Mouse (Mus musculus) yolk sac, embryonic 10.5 days (tissue): ENCODE results near the gene Zbtb20.

Experiments used
- DNase-seq: peaks from one replicate; pipeline ENCODE4 v3.0.0-alpha.2; 2017; ENCODE audit warnings: low spot score

Gene Zbtb20

DNA sequence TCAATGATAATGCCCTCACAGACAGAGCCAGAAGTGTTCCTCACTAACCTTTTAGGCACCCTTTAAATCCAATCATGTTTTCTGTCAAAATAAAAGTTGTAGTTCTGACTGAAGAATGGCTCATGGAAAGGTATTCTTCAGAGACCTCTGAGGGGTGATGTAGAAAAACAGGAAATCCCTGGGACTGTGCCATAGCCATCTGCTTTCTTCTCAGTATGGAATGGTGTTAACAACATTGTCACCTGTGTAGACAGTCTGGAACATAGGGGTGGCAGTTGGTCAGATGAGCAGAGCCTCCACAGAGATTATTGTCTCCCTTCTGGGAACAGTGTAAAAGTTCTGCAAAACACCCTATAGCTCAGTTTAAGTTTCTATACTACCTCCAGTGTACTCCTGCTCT, 732.4 kb downstream of the Zbtb20 start:
- no peak for DNase-seq

DNA sequence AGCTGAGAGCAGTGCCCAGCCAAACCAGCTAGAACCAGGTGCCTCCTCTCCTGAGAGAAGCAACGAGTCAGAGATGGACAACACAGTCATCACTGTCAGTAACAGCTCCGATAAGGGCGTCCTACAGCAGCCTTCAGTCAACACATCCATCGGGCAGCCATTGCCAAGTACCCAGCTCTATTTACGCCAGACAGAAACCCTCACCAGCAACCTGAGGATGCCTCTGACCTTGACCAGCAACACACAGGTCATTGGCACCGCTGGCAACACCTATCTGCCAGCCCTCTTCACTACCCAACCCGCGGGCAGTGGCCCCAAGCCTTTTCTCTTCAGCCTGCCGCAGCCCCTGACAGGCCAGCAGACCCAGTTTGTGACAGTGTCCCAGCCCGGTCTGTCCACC, 734.7 kb downstream of the Zbtb20 start:
- no peak for DNase-seq

DNA sequence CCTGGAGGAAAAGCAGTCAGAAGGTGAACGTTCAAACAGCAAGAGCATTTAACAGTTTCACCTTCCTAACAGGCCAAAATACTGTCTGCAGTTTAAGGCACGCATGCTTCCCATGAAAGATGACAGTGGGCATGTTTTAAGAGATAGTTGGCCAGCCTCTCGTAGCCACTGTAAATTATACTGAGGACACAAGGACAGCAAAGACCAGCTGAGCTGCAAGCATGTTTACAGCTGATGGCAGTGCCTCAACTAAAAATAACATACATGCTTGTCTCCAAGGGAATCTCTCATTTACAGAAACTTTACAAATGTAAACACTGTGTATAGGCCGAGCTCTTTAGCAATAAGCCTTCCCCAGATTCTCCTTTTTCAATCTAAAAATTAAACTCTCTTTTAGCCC, 740.7 kb downstream of the Zbtb20 start:
- no peak for DNase-seq

DNA sequence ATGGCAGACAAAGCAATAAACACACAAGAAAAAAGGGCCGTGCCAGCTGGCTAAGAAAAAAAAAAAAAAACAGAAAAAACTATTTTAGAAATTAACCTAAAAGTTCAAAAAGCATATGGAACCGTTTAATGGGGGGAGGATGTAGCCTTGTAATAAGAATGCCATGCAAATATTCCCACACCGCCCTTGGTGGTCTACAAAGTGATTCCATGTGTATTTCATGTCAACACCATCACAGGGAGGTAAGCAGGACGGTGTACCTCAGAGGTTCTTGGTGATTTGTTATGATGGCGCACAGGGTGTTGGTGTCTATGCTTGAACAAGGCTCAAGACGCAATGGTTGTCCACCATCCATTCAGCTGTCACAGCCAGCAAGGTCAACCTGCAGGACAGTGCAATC, 741.7 kb downstream of the Zbtb20 start:
- DNase-seq: no peak

DNA sequence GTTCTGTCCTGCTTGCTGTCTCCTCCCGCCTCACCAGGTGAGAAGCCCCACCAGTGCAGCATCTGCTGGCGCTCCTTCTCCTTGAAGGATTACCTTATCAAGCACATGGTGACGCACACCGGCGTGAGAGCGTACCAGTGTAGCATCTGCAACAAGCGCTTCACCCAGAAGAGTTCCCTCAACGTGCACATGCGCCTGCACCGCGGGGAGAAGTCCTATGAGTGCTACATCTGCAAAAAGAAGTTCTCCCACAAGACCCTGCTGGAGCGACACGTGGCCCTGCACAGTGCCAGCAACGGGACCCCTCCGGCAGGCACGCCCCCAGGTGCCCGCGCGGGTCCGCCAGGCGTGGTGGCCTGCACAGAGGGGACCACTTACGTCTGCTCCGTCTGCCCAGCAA, 742.6 kb downstream of the Zbtb20 start:
- DNase-seq: no peak

DNA sequence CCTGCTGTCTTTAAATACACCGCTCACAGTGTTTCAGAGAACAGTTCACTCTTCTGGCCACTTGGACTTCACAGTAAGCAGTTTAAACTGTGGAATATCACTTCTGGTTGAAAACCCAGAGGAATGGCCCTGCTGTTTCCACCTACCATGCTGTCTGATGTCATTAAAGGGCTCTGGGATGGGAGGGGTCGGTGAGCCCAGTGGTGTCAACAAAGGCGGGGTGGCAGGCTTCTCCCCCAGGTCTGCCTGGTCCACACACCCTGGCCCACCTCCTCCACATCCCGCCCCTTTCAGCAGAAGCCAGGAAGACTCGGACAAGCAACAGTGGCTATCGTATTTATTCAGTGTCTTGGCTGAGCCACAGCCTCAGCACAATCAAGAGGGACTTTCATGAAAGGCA, 743.6 kb downstream of the Zbtb20 start:
- DNase-seq: no peak

DNA sequence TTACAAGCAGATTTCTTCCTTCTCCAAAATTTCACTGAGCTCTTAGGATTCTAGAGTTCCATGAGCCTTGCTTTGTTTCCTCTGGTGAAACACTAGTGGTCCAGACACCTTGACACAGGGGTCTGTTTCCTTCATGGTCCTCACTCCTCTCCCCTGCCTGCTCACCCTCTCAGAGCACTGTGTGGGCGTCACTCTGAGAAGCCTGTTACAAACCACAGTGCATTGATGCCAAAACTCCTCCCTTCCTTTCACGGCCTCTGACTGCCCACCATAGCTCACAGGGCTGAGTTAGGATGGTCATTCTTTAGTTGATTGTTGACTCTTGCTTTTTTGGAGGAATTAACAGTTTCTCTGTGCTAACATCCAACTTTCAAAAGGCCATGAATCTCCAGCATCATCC, 744.7 kb downstream of the Zbtb20 start:
- DNase-seq: no peak

DNA sequence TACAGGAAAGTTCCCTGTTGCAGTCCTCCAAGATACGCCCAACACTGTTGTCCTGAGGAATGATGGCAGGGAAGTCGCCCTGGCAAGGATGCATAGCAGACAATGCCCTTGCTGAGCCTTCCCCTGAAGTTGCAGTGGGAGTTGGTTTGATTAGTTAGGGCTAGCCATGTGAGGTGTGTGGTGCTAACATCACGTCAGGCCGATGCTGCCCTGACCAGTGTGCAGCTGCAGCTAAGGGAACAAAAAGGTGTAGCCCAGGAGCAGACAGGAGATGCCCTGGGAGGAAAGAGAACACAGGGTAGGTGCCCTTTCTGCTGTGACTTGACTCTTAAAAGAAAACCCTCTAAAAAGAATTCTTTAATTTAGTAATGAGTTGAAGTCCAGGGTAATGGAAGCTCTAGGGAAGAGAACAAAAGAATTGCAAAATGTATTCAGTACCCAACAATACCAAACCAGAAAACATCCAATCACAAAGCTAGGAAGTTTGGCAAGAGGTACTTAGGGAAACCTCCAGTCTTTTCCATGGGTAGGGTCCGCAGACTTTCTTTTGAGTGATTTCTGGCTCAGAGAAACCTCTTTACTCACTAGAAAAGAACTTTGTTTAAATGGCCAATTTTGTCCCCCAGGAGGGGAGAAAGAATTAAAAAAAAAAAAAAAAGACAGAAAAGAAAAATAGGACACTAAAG, 747.8 kb downstream of the Zbtb20 start:
- DNase-seq: no peak

DNA sequence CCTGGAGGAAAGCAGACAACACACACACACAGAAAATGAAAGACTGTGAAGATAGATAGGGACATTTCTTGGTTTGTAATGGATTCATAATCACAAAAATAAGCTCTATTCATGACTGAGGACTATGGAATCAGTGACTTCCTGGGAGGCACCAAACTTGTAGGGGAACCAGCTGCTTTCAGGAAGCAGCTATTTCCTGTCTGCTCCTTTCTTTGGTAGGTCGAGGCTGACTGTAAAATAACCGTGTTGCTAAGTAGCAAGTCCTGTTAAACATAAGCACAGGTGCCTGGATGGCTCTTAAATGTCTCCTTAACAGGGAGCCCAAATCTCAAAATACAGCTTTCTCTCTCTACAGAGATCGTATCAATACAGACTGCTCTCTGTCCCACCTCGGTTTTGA, 749.2 kb downstream of the Zbtb20 start:
- DNase-seq: no peak

DNA sequence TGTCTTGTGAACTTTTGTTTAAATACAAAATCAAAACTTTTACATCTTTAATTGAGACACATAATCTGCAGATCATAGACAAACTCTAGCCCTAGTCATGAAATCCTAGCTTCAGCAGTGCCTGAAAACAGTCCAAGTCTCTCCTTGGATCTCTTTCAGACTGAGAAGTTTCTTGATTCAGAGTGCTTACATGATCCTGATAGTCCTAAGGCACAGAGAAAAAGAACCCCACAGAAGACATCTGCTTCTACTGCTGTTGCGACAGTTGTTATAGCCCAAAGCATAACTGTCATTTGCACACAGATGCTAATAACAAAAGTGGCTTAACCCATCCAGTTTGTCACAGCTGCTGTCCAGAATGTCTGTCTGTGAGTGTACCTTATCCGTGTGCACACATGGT, 749.6 kb downstream of the Zbtb20 start:
- DNase-seq: no peak

DNA sequence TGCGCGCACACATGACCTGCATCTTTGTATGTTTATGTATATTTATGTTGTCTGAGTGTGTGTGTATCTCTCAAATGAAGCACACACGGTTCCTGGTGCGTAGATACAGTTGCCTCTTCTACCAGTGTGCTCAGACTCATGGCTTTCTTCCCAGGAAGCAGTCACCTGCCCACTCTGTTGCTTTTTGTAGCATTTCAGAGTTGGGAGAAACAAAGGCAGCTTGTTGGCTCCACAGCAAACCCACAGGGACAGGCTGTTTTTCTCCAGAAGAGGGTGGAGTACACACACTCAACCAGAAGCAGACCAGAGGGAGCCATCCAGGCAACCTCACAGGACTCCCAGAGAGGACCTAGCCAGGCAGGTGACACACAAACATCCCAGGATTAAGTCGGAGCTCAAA, 750.3 kb downstream of the Zbtb20 start:
- DNase-seq: no peak

DNA sequence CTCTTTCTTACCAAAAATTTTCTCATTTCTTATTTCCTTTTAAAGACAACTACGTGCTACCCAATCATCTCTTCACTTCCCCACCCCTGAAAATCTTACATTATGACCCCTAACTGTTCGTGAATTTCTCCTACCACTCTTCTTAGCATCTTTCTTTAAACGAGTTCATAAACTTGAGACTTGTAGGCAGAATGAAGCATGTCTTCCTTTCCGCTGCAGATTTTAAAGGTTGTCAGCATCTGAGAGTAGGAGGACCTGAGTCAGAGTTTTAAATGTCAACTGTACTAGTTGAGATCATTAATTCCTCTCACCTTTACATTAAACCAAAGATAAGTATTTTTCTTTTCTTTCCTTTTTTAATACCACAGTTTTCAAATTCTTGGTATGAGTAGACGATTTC, 753.0 kb downstream of the Zbtb20 start:
- DNase-seq: no peak

DNA sequence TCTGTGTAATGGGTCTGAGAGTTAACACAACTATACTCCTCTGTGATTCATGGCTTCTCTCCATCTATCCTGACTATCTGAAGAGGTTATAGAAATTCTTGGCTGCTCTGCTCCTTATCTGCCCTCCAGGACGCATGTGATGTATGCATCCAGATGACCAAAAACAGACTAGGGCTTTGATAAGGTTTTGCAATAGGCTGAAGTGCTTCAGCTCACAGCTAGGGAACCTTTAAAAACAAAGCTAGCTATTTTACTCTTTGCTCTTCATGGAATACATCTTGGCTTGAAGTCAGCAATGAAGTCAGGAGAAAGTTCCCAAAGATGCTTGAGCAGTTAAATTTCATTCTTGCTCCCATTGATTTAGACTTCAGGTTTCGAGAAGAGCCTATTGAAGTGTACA, 756.1 kb downstream of the Zbtb20 start:
- no peak for DNase-seq

DNA sequence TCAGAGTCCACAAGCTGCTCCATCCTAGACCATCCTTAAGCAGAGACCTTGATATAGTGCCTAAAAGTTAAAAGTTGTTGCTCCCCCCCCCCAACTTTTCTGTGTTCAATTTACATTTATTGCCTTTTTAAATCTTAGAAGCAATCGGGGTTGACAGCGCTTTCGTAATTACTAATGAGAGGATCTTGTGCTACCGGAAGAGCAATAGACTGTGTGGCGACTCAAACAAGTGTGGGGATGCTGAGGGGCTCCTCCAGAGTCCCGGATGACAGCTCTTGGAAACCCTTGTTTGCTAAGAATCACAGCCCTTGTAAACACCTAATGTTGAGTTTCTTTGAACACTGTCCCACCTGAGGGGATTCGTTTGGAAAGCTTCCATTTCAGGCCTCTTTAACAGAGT, 758.4 kb downstream of the Zbtb20 start:
- DNase-seq: no peak

DNA sequence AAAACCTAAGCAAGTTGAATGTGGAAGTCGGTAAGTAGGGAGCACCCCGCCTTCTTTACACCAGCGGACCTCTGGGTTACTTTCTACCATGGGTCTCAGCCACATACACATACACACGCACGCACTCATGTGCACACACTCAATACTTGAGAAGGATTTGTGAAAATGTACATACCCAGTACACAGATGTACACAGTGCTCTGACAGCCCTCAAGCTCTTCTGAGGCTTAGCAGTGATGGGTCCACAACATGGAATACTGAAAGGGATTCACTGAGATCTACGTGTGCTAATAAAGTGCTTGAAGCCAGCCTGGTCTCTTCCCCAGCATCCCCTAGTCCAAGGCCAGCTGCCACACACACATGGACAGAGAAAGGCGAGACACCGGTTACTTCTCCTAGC, 761.6 kb downstream of the Zbtb20 start:
- DNase-seq: no peak

DNA sequence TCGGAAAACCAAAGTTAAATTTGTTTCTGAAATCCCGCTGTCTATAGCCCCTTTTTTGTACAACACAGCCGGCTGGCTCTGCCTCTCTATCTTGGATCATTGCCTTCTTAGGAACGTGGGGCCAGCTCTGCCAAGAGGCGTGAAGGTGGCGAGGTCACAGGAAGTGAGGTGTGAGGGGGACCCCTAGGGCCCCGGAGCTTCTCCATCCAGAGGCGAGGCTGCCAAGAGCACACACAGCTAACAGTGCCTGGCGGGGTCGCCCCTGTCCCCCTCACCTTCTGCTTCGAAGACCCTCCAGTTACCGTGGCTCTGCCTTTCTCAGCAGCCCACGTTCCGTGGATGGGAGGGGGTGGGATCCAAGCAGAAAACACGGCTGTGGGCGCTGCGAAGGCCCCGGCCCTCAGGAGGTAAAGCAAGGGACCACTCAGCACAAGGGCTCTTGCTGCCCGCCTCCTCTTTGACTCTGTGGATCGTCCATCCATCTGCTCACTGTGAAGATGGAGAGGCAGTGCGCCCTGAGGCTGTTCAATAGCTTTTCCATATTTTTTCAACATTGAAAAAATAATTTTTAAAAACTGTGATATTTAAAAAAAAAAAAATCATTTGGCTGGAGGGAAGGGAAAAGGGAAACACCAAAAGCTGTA, 762.8 kb downstream of the Zbtb20 start:
- no peak for DNase-seq

DNA sequence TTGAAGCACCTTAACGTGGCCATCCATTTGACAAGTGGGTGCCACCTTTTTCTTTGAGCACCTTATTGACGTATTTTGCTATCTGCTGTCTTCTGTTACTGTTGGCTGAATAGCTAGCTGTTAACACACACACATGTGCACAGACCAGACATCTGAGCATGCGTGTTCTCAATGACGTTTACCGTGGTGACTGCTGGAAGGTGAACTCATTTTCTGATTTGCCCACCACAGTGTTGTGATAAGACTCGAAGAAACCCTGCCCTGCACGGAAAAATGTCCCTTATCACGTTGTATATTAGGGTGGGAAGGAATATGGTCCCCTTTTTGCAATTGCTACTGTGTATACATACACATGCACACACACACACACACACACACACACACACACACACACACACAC, 765.5 kb downstream of the Zbtb20 start:
- DNase-seq: no peak

DNA sequence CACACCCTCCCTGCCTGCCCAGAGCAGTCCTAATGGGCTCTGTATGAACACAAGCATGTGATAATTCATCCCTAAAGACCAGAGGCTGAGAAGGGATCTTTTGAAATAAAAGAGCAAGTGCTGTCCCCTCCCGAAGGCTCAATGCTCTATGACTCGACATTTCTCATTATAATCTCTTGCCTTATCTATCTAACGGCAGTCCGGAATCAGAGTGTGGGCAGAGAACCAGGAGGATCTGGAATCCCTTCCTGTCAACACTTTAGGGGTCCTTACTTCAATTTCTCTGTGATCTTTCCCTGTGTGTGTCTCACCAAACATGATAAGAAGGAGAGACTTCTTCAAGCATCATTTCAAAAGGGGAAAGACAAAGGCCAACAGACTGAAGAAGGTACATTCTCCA, 770.2 kb downstream of the Zbtb20 start:
- DNase-seq: no peak

DNA sequence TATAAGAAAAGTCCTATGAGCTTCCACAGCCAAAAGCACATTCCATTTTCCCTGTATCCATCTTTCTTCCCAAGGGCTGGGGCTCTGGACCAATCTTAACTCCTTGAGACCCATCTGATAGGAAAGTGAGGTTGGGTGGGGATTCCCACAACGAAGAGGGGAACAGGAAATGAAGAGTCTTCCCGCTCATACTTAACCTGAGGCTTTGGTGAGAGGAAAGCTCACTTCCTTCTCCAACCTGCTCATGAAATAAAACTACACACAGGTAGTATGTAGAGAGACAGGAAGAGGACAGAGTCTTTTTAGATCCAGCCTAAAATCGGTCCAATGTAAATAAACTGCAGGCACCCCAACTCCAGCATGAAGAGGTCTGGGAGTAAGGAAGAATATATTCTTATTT, 771.3 kb downstream of the Zbtb20 start:
- no peak for DNase-seq

DNA sequence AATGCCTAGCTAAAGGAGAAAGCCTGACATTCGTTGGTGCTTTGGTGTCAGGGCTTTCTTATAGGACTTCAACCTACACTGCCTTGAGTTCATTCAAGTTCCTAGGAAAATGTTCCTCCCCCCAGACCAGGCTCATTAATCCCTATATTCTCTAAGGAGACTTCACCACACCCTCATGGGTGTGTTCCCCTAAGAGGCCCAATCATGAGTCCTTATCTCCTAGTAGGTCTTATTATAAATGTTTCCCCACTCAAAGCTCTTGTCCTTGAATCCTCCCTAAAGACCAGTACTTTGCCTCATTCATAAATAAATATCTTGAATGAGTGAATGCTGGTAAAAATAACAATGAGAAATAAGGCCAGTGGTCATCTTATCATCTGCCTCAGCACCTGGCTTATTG, 772.0 kb downstream of the Zbtb20 start:
- DNase-seq: no peak

DNA sequence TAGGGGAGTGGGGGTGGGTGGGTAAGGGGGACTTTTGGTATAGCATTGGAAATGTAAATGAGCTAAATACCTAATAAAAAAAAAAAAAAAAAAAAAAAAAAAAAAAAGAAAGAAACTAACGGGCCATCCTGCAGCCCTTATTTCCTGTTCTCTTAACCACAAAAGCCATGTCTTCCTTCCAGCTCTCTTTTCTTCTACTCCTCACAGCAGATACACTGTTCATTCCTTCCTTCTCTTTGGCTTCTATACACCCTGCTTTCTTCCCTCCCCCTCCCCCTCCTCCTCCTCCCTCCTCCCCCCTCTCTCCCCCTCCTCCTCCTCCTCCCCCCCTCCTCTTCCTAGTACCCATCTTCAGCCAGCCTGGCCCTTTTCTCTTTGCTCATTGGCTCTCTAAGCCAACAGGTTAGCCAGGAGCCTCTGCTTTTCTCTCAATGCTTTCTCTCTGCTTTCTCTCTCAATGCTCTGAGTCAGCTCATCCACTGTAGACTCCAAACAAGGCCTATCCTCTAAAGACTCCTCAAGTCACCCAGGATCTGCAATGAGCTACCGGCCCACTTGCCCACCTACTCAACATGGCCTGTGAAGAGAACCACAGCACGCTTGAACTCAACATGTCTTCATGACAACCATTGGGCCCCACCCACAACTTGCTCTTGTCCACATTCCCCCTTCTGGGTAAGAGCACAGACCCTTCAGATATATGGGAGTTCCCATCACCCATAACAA, 774.8 kb downstream of the Zbtb20 start:
- DNase-seq: no peak

DNA sequence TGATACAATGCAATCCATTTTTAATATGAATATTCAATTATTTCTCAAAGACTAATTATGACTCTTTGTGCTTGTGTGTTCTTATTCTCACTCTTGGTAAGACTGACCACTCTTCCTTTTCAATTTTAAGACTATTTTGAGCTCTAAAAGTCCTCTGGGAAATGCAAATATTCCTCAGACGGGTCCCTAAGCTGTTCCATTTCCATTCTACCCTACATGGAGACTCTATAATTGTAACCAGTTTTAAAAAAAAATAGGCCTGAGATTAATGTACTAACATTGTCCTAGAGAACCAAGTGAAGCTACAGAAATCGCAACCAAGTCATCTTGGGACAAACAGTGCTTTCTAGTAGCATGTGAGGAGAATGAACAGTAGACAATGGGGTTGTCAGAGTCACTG, 777.6 kb downstream of the Zbtb20 start:
- DNase-seq: no peak

DNA sequence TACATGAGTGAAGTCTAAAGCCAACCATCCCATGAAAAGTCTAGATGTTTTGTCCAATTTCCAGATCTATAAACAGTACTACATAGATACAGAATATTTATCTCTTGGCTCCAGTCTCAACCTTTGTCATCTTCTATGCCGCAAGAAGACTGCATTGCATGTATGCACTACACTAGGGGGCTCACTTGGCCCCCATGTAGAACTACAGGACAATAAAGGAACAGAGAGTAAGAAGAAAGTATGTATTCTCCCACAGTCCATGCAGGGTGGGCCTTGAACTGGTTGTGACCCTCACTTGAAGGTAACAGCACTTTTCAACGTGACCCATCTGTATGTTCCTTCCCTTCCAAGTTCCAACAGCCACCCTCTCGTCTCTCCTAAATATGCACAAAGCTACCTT, 778.6 kb downstream of the Zbtb20 start:
- no peak for DNase-seq
